Mouse (Mus musculus): ENCODE measurements at regions not wholly inside any gene's neighbourhood (a gene's known extent, or its start where the extent isn't known, plus 50 kb on each side); places are given as distances from the start of the nearest gene placed in this dataset.

DNA sequence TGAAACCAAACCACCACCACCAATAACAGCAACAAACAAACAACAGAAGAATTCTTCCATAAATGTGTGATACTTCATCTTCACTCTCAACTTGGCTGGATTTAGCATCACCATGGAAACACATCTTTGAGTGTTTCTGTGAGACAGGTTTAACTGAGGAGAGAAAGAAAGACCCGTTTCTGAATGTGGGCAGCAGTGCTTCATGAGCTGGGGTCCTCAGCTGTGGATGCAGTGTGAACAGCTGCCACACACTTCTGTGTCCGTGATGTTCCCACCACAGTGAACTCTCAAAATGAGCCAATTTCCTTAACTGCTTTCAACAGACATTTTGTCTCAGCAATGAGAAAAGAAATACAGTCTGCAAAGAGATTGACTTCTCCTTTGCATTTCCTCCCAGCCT lies 55.5 kb upstream of the Lhcgr start:
- 83% methylated on average over 2 of the region's 2 CpGs for WGBS
- no peaks in the 10 kb centered on the region for H3K4me1 ChIP-seq (replicated peaks)
- no peak overlapping the region for H3K27ac ChIP-seq
- no peak for DNase-seq (ENCODE audit: low spot score)
- no peak overlapping the region for H3K4me3 ChIP-seq
- no peaks in the 10 kb centered on the region for H3K27me3 ChIP-seq (ENCODE audit: insufficient read depth, poor library complexity, severe bottlenecking)
- H3K9me3 ChIP-seq, result no peaks in the 10 kb centered on the region
- H3K36me3 ChIP-seq, result no peaks in the 10 kb centered on the region

DNA sequence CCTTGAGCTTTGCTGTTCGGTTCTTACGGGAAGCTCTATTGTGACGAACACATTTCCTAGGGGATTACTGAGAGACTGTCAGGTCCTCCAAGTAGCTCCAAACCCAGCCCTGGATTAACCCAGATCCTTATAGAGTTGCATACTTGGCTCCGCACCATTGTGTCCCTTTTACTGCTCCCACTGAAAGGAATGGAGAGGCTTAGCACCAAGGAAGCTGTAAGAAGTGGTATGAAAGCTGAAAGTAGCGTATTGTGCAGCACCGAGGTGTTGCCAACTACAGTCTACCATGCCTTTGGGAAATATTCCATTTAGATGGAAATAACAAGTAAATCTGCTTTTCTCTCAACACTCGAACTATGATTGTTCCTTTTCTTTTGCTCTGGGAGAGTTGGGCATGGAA lies 53.5 kb upstream of the Lhcgr start:
- no peaks in the 10 kb centered on the region for H3K9me3 ChIP-seq
- no peak overlapping the region for H3K4me3 ChIP-seq
- no peak for DNase-seq (ENCODE audit: low spot score)
- WGBS, result 90% methylated on average over 7 of the region's 7 CpGs
- no peak overlapping the region for H3K27ac ChIP-seq
- H3K27me3 ChIP-seq (ENCODE audit: insufficient read depth, poor library complexity, severe bottlenecking), result no peaks in the 10 kb centered on the region
- no peaks in the 10 kb centered on the region for H3K36me3 ChIP-seq
- H3K4me1 ChIP-seq (replicated peaks), result no peaks in the 10 kb centered on the region
